Mouse (Mus musculus): Measurements from ENCODE around the gene Orm1.
"Not testable (repeated sequence)": the region's sequence is repeated elsewhere in the genome, so short reads cannot be mapped to it uniquely, and the experiment has no call there.

Gene Orm1

DNA sequence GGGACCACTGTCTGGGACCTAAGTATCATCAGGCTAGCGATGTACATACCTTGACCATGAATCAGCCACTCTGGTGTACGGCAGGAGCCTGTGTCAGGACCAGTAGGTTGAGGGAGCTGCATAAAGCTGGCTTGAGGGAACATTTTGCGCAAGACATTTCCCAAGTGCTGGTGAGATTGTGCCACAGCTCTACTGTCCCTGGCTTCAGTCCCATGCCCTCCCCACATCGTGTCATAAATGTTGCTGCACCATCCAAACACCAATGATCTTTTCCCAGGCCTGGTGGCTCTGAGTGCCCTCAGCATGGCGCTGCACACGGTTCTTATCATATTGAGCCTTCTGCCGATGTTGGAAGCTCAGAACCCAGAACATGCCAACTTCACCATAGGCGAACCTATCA is at the start of gene Orm1:
TSS of gene Orm1 (plus strand) at position 266 of the 400 bp plus-strand sequence.
- in situ Hi-C loops (cut with MboI): no loop called here

- in situ Hi-C loops (cut with MboI): no loop called here
Observed at GRCm38 (mm10) chr4:63295641-63296040, 48.7 kb upstream of the Orm1 start.

GRCm38 (mm10) chr4:63296263-63296662 is 48.1 kb upstream of the Orm1 start:
- in situ Hi-C loops (cut with MboI): no loop called here

- in situ Hi-C loops (cut with MboI): no loop called here
Observed at GRCm38 (mm10) chr4:63296876-63297275, 47.5 kb upstream of the Orm1 start.

DNA sequence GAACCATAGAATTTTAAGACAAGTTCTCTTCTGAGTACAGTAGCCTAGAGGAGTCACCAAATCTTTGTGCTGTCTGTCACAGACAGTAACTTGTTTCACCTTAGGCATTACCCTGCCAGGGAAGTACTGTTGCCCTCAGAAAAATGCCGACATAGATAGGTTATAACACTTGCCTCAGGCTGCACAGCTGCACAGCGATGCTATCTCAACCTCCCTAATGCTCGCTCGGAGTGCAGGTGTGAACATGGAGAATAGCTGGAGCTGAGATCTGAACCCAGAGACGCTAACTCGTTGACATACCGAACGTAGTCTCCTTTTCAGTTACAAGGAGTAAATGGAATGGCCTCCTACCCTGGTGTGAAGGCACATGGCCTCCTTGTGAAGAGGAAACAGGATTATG is 46.2 kb upstream of the Orm1 start:
- in situ Hi-C loops (cut with MboI): no loop called here

DNA sequence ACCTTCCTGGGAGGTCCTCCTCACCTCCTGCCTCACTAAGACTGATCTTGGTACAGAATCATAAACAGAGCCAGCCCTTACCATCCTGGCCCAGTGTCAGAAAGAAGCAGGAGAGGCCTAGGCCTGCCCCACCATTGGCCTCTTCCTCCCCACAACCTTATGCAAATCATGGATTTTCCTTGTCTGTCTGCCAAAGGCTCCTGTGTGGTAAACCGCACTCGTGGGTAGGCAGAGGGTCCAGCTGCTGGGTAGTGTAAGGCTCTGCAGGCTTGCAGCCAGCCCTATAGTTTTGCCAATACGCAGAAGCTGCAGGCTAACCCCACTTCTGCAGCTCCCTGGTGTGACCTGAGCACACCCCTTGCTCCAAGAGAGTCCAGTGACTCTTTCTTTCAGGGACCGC is 41.7 kb upstream of the Orm1 start:
- in situ Hi-C loops (cut with MboI): loop anchor here (10.0 kb wide), 1 partner anchor 118 kb away; no protein-coding TSS in a partner anchor

DNA sequence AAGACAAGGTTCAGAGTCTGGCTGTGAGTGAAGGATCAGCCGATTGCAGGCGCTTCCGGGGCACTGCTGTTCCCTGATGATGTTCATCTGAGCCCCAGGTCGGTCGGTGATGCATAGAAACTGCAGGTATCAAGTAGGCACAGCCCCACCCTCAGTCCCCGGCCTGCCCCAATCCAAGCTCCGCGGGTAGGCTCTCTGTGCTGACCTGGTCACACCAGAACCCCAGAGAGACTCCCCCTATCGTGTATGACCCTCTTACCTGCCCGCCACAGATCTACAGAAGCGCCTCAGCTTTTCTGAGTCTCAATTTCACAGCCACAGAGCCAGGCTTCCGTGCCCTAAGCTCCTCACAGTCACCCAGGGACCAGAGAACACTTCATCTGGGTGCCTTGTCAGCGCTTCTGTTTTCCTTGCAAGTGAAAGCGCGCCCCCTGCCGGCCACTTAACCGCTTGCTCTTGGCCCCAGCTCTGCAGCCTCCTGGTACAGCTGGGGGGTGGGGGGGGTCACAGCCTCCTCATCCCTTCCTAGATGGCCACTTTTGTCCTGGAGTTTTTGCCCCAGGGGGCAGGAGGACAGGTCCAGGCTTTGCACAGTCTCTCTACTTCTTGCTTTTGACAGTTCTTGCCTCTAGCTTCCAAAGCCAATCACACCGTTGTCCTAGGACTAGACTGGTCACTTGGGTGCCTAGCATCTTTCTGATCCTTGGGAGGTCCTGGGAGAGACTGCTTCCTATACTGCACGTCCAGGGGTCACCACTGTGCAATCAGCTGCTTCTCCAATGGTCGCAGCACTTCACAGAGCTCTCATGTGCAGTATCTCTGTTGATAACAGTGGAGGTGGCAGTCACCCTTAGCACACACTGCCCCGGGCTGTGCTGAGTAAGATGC is 36.9 kb upstream of the Orm1 start:
- in situ Hi-C loops (cut with MboI): loop anchor here (10.0 kb wide), 1 partner anchor 123 kb away; no protein-coding TSS in a partner anchor

DNA sequence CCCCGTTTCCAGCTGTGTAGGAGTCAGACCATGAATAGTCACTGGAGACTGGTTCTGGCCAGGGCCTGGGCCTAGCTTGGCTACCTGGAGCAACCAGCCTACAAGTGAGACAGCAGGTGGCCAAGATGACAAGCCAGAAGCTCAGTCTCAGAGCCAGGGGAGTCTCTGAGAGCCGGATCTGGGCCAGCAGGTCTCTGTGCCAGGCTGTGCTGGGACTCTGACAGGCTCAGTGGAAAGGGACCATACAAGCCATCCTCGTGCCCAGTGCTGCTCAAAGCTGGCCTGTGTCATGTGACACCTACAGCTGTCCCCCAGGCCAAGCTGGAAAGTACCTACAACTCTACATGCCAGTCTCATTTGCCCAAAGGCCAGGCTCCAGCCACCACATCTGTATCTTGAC is 36.0 kb upstream of the Orm1 start:
- in situ Hi-C loops (cut with MboI): loop anchor here (10.0 kb wide), 1 partner anchor 124 kb away; no protein-coding TSS in a partner anchor

- in situ Hi-C loops (cut with MboI): no loop called here
Observed at GRCm38 (mm10) chr4:63310247-63310855, 34.0 kb upstream of the Orm1 start.

DNA sequence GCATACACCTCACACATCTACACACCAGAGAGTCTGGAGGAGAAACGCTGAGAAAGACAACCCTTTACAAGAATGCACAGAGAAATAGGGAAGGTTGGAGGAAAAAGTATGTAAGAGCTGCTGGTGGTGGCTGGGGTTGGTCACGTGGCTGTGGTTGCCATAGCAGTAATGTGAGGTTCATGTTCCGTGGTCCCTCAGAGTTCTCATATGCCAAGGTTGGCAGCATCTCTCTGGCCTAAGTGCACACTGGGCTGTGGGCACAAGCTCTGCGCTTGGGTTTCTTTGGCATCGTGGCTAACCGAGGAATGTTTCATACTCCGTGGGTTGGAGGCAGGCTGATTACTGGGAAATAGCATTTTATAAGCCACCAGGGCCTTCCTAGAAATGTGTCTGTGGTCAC is 32.9 kb upstream of the Orm1 start:
- in situ Hi-C loops (cut with MboI): no loop called here

GRCm38 (mm10) chr4:63314063-63314462 is 30.3 kb upstream of the Orm1 start:
- in situ Hi-C loops (cut with MboI): no loop called here

- in situ Hi-C loops (cut with MboI): no loop called here
Observed at GRCm38 (mm10) chr4:63316076-63316746, 28.1 kb upstream of the Orm1 start.

DNA sequence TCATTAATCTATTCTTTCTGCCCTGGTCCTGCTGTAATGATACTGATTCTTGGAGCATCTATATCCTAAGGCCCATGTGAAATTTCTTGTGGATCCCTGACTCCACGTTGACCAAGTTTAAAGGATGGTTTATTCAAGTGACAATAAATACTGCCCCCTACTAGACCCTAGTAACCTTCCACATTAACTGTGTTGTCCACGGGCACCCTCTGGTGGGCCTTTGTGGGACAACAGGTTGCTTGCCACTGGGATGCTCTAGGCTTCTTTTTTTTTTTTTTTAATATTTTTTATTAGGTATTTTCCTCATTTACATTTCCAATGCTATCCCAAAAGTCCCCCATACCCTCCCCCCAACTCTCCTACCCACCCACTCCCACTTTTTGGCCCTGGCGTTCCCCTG is 24.8 kb upstream of the Orm1 start:
- in situ Hi-C loops (cut with MboI): not testable (repeated sequence)

DNA sequence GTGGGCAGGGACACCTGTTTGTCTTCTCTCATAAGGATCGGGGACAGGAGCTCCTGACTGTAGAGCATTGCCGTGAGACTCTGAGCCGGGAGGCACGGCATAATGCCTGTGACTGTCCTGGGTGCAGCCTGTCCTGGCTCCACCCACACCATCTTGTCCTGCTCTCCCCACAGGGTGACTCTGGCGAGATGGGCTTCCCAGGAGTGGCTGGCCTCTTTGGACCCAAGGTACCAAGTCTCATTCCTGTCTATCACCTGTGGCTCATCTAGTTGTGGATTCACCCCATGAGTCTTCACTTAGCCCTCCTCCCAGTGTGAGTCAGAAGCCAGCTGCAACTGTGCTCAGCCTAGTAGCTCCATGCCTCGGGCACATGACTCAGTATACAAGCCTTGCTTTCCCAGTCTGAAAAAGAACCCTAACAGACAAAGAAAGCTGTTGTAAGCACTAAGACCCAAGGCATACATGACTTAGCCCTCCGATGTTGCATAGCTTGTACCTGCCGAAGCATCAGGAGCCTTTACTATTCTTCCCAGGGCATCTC is 21.0 kb upstream of the Orm1 start:
- in situ Hi-C loops (cut with MboI): no loop called here

DNA sequence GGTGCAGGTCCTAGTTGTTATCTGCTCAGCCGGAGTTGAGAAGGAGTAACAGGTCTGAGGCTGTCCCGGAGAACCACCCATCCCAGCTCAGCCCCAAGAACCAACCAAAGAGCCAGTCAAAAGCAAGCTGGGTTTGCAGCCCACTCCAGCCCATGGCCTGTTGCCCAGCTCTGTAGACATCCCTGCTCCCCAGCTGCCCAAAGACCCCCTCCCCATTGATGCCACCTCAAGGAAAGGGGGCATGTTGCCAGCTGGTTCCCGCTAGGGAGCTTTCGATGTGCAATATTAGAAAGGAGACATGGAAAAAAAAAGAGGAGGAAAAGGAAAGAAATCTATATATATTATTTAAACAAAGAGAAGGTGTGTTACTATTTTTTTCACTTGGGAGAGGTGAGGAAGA is 11.0 kb upstream of the Orm1 start:
- in situ Hi-C loops (cut with MboI): no loop called here

- in situ Hi-C loops (cut with MboI): no loop called here
Observed at GRCm38 (mm10) chr4:63338414-63339076, 5.8 kb upstream of the Orm1 start.

GRCm38 (mm10) chr4:63342491-63342890 is 1.9 kb upstream of the Orm1 start:
- in situ Hi-C loops (cut with MboI): no loop called here

DNA sequence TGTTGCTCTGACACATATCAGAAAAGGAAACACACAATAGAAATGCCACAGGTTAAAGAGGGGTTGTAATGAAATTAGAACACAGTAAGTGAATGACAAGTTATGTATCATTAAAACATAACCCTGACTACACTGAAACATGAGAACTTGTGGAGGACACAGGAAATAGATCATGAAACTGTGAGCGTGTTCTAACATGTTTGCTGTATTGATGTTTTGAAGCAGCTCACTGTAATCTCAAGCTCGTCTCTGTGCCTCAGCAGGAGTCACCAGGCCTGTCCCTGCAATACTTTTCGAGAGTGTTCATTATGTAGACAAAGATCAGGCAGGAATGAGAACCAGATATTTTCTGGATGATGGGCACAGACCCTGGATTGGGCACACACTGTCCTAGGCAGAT is 752 bp upstream of the Orm1 start:
- in situ Hi-C loops (cut with MboI): no loop called here

DNA sequence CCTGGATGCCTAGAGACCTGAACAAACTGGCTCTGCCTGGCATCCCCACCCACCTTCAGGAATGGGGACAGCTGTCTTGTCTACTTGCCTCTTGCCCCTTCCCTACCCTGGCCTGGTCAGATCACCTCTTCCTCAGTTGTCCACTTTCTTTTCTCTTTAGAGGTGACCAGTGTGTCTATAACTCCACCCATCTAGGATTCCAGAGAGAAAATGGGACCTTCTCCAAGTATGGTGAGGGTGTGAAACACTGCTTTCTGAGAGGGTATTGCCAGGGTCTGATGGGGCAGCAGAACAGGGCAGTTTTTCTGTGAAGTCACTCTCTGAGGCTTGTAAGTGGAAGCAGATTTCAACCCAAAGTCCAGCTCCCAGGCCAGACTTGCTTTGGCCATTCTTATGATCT is 901 bp downstream of the Orm1 start:
- in situ Hi-C loops (cut with MboI): no loop called here

DNA sequence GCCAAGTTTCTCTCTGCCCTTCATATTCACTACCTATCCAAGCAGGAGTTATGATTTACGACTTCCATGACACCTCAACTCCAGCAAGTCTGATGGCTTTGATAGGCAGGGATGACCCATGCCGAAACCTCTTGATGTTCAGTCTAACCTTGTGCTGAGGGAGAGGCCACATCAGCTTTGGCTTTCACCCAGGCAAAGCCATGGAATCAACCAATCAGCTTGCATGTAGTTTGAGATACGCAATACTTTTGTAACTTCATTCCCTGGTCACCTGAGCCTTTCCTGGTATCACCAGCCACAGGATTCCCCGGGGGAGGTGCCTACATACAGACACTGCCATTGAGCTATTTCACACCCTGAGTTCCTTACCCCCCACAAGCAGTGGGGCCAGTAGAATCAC is 2.3 kb downstream of the Orm1 start:
- in situ Hi-C loops (cut with MboI): no loop called here

DNA sequence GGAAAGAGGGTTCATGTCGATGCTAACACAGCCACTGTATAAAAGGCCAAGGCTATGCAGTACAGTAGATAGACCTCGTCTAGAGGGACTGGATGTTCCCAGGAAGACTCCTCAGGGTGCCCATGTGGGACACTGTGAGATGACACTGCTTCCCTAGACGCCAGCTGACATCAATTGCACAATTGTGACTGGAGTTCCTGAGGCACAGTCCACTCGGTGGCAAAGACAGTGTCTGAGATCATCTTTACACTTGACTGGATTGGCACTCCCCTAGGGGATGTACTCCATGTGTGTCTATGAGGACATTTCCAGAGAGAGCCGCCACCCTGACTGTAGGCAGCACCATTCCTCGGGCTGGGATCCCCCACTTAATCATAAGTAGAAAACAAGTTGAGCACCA is 4.2 kb downstream of the Orm1 start:
- in situ Hi-C loops (cut with MboI): no loop called here

Measured in mature B cell (primary cell).